Mouse (Mus musculus): ENCODE data around the gene Sema6c.

Gene Sema6c

DNA sequence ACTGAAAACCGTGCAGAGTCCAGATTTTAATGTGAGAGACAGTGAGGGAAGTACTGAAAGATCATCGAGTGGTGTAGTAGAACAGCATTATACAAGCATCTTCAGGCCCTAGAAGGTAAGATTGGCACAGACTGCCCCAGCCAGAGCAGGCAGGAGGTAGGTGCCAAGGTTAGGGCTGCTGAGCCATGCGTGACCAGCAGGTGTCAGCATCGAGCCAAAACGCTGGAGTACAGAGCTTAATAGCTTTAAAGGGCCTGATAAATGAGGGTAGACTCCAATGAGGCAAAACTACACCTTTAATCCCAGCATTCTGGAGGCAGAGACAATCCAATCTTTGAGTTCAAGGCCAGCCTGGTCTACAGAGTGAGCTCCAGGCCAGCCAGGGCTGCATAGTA is 17.6 kb upstream of the Sema6c start:
- peak; percentile 76 for DNase-seq

DNA sequence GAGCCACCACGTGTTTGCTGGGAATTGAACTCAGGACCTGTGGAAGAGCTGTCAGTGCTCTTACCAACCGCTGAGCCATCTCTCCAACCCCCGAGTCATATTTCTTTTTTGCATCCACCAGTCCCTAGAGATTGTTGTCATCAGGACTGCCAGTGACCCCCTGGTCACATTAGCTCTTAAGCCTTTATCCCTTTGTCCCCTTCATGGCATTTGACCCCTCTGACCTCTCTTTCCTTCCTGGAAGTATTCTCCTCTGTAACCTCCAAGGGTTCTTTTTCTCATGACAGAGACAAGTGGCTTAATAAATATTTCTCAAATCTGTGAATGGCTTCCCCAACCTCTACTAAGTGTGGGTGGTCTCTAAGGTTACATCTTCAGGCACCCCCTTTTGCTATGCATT is 12.3 kb upstream of the Sema6c start:
- DNase-seq, result no peak

DNA sequence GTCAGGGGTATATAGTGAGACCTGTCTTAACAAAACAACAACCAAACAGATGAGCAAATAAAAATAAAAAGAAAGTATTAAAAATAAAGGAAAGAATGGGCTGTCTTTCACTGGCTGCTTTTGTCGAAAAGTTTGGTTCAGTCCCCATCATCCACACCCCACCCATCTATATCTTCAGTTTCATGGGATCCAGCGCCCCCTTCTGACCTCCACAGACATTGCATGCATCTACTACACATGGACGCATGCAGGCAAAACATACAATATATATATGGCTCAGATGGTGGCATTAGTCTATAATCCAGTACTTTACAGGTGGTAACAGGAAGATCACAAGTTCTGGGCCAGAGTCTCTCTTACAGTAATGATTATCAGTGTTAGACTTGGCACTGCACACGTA is 6.4 kb upstream of the Sema6c start:
- no peak for DNase-seq

DNA sequence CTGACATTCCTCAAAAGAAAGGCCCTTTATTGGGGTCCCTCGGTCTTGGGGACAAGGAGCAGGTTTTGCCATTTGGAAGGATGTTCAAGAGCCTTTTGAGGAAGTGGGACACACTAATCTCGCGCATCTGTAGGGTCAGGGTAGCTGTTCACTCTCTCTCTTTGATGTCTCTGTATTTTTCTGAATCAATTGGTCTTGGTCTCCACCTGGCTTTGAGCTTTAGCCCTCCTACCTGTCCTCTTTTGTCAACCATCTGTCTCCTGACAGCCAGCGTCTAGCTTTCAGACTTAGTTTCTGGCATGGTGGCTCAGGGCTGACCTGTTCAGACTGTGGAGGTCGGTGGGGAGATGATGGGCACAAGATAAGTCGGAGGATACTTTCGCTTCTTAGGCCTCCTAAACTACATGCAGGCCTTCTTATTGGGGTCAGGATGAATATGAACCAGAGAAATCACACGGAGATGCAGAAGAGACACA is 708 bp upstream of the Sema6c start:
- no peak for DNase-seq

DNA sequence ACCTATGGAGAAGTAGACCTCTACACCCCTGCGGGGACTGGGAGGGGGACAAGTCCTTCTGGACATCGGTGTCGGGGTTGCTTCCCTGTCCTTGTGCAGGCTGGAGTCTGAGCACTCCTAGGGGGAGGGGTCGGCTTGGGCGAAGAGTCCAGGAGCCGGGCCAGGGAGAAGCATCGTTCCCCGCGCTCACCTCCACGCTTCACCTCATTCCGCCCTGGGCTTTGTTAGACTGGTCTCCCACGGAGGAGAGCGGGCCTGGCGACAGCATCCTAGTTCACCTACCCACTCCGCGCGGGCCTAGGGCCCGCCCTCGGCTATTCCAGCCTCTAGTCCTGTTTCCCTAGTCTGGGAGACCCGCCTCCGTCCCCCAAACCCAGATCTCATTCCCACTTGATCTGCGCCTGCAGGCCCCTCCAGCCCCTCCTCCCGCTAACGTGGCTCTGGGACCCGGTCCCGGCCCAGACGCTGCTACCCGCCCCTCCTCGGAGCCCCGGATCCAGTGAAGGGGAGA is 839 bp downstream of the Sema6c start:
- peak; percentile 38 for DNase-seq

DNA sequence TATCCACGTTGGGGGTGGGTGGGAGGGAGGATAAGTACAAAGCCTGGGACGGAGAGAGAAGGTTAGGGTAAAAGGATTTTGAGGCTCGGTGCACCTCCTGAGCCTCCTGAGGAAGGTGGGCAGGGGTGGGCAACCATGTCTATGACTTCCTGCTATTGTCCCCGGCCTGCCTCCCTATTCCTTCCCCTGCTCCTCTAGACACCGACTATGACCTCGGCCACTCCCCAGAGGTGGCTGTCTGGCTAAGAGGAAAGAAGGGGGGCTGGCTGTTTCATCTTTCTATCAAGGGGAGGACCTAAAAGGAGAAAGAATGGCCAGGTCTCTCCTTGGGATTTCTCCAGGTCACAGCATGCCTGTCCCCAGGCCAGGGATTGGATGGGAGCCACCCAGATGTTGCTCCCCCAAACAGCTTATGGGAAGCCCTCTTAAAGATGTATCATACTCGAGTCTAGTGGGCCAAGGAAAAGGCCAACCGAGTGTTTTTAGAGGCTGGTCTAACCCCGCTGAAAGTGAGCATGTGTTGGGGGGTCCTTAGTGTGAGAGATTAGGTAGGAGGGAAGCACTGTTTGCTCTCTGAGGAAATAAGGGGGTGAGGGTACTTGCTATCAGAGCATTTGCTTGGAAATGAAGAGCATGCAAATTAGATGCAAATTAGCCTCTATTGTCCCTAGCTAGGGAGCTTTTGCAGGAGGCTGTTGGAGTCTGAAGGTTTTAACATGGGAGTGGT is 1.5 kb downstream of the Sema6c start:
- no peak for DNase-seq

DNA sequence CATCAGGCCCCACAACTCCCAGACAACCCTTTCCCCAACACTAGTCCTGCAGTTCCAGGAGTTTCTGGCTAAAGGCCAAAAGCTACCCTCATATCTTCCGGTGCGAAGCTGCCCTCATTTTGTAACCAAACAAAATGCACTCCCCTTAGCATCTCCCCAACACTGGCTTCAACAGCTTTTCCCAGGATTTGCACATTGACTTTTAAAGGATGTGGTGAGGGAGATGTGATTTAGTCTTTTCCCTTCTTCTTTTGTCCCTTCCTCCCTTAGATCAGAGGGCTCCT is 2.0 kb downstream of the Sema6c start:
- DNase-seq, result no peak

DNA sequence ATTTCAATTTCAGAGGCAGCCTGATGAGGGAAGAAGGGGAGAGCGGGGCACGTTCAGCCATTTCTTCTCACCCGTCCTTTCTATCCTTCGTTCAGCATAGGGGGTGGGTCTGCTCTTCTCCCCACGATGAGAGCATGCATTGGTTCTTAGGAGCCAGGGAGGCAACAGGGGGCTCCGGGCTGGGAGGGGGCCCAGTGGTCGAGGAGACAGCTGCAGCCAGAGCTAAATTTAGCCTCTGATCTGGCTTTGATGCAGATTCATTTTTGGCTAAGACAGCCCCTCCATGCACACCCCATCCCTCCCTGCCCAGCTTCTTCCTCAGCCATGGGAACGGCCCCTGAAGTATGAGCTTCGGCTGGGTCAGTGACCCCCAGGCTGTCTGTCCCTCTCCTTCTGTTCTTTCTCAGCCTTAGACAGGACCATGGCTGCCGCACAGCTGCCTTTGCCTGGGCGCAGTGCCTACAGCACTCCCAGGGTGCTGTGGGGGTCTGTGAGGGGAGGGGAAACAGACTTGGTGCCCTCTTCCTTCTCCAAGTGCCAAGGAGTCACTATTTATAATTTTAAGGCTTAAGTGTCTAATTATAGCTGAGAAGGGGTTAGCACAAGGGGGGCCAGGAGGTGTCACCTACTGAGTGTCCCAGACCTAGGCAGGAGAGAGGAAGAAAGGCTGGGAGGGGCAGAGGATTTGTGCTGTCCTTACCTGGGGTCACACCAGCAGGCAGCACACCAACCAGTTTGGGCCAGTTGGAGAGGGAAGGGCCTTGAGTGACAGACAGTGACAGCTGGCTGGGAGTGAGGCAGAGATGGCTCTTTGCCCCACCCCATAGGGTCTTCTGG is 3.4 kb downstream of the Sema6c start:
- no peak for DNase-seq

DNA sequence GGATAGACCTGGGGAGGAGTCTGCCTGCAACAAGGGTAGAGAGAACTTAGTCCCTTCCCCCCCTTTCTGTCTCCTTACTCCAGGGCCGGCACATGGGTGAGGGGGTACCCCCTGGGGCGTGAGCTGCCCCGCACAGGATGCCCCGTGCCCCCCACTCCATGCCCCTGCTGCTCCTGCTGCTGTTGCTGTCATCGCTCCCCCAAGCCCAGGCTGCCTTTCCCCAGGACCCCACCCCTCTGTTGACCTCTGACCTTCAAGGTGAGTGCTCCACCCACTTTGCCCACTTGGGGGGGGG is 3.9 kb downstream of the Sema6c start:
- DNase-seq, result no peak

DNA sequence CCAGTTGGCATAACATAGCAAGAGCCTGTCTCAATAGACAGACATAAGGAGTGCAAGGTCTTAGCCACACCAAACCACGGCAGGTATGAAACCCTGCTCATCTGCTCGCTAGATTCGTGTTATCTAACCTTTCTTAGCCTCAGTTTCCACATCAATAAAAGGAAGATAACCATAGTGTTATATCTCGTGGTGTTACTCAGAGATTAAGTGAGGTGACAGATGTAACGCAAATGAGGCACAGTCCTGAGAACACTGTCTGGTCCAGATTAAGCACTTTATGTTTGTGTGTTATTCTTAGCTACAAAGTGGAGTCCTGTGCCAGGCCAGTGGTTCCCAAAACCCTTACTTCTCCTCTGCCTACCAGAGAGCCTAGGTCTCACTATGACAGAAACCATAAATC is 4.6 kb downstream of the Sema6c start:
- DNase-seq, result no peak

DNA sequence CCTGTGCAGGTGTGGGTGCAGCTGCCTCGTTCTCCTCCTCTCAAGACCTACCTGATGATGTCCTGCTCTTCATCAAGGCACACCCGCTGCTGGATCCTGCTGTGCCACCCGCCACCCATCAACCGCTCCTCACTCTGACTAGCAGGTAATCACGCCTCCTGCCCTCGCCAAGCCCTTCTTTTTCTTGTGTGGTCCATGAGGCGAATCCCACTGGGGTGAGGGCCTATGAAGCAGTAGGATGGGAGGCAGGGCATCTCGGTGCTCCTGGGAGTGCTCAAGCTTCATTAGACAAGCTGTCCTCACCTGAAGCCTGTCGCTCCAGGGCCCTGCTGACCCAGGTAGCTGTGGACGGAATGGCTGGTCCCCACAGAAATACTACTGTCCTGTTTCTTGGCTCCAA is 9.7 kb downstream of the Sema6c start:
- no peak for DNase-seq

DNA sequence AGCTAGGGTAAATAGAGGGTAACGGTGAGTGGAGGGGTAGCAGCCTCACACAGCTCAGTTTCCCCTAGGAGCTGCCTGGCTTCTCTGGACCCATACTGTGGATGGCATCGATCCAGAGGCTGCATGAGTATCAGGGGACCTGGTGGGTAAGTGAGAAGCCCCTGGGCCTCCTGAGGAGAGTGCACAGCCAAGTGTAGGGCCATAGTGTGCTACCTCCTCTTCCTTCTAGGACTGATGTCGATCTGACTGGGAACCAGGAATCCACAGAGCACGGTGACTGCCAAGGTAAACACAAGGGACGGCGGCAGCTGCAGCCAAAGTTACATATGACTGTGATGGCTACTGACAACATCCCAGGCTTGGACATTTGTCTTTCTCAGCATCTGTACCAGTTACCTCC is 10.8 kb downstream of the Sema6c start:
- DNase-seq, result no peak

DNA sequence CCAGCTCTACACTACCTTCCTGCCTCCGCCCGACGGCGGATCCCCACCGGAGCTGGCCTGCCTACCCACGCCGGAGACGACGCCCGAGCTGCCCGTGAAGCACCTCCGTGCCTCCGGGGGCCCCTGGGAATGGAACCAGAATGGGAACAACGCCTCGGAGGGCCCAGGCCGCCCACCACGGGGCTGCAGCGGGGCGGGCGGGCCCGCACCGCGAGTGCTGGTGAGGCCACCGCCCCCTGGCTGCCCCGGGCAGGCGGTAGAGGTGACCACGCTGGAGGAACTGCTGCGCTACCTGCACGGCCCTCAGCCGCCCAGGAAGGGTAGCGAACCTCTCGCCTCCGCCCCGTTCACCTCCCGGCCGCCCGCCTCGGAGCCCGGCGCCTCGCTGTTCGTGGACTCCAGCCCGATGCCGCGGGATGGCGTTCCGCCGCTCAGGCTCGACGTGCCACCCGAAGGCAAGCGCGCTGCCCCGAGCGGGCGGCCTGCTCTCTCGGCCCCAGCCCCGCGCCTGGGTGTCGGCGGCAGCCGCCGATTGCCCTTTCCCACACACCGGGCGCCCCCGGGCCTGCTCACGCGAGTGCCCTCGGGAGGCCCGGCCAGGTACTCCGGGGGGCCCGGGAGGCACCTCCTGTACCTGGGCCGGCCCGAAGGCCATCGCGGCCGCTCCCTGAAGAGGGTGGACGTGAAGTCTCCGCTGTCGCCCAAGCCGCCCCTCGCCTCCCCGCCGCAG is 12.4 kb downstream of the Sema6c start:
- DNase-seq, result no peak

DNA sequence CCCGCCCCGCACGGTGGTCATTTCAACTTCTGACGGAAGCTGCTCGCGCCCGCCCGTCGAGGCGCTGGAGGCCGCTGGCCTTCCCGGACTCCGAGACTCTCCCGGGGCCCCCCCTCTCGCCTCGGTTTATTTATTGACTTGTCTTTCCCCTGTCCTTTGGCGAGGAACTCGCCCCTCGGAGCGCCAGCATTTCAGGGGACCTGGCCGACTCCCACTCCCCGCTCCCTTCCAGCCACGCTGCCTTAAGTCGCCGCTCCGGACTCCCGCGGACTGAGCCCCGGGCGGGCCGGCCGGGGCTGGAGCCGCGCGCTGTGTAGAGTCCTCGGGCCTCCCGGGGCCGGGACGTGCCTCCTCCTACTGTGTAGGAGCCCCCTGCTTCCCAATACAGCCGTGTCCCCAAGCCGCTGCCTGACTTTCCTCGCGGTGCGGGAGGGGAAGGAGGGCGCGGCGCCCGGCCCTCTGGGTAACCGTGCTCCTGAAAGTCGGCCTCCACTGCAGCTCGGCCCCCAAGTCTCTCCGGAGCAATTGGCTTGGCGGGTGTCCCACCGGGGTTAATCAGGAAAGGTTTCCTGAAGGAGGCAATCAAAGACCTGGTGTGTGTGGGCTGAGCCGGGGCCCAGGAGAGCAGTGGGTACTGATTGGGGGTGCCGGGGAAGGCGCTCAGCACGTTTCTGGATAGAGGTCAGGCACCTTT is 13.1 kb downstream of the Sema6c start:
- peak; percentile 29 for DNase-seq

DNA sequence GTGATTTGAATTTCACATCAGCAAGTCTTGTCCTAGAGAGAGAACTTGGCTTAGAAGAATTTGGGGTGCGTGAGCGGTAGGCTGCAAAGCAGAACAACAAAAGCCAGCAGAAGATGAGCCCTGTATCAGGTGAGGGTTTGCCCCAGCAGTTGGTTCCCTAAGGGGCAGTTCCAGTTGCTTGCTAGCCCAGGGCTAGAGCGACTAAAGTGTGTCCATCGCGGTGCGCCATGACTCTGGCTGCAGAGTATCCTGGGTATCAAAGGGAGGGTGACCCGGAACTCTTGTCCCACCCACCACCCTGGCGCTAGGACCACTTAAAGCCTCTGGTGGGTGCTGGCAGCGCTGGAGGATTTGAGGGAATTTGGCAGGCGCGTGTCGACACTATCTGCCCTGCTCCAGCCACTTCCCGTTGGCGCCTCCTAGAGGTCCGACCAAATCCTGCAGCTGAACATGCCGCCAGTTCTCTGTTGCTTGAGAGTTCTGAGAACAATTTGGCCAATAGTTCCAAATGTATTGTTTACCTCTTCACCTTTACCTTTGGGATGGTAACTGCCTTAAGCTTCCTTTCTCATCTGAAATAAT is 13.8 kb downstream of the Sema6c start:
- peak; percentile 82 for DNase-seq

DNA sequence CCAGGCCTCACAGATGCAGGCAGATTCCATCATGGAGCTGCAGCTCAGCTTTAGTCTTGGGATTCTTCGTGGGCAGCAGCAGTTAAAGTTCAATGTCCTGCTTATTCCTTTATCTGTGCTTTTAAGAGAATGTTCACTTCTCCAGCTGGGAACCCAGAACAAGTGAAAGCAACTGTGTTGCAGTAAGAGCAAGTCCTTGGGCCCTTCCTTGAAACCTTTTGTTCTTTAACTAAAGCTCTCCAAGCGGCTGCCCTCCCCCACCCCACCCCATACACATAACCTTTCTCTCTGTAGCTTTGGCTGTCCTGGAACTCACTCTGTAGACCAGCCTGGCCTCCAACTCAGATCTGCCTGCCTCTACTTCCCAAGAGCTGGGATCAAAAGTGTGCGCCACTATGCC is 16.2 kb downstream of the Sema6c start:
- DNase-seq, result no peak

DNA sequence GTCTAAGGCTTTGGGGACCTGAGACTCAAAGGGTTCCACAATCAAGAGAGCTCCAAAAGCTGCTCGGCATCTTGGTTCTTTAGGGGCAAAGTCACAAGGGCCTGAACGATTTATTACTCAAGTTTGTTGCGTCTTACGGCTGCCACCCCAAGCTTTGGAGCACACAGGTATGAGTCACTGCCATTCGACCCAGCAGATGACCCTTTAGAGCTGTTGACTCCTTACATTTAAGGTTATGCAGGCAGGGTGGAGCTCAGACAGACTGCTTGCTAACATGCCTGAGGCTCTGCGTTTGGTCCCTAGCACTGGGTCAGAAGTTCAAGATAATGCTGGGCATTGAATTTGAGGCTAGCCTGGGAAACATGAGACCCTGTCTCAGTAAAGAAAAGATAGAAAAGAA is 17.3 kb downstream of the Sema6c start:
- DNase-seq, result no peak

DNA sequence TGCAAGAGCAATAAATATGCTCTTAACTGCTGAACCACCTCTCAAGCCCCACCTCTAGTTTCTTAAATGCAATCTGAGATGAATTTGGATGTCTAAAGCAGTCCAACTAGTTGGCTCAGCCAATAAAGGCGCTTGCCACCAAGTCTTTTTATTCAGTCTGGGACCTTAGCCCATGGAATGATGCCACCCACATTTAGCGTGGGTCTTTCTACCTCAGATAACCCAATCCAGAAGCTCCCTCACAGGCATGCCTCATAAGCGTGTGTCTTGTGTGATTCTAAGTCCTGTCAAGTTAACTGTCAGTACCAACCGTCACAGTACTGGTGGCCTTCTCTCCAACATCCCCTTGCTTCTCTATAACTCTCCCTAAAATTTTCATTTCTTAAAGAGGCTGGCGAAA is 18.7 kb downstream of the Sema6c start:
- no peak for DNase-seq

DNA sequence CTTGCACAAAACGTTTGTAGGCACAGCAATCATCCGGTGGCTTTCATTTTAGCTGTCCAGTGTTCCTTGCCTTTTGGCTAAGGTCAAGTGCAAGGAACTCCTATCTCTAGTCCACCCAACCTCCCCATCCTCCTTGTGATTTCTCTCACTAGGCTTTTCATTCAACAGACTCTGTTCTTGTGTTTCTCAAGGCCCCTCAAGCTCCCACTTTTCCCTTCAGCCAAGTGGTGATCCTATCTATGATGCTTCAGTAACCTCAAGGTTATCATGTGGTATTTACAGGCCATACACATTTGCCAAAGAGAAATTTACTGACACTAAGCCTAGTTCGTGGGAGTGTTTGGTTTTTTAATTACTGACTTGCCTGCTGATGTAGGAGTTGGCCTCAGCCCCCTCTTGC is 19.6 kb downstream of the Sema6c start:
- no peak for DNase-seq

DNA sequence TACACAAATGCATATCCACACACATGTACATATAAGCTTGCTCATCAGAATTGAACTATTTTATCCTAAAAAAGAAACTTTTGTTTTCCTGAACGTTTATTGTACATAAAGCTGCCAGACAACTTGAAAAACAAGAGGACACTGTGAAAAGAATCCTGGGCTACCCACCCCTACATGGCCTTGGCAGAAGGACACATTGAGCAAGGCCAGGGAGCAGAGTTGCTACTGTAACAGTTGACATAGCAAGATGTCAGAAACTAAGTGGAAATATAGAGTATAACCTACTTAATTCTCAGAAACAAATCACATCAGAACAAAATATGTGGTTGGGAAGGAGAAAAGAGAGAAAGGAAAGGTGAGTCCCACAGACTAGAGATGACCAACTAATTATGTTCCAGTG is 21.6 kb downstream of the Sema6c start:
- no peak for DNase-seq

DNA sequence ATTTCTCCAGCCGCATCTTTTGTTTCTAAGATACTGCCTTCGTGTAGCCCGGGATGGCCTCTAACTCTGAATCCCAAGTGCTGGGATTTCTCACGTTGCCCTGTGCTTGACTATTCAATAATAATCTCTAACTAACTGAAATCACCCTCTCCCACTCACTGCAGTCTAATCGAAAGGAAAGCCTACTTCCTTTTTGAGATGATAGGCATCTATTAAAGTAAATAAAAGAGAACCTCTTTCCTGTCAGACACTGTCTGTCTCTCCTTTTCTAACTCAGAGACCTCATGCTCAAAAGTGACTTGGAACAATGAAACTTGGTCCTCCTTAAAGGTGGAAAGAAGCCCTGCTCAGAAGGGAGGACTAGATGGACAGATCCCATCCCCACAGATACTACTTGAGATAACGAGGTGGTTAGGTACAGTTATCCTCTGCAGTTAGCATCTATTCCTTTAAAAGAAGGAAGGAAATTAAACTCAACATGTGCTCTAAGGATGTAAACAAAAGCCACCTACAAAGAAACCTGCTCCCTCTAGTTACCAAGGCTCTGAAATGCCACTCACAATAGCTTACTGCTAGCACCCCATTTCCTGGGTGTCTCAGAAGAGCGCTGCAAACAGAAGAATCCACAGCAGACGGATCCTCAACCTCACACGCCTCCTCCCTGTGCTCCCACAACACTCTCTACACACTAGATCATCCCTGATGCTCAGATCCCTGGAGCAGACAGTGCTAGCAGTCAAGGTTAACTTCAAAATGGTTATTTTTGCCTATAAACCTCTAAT is 24.7 kb downstream of the Sema6c start:
- no peak for DNase-seq

DNA sequence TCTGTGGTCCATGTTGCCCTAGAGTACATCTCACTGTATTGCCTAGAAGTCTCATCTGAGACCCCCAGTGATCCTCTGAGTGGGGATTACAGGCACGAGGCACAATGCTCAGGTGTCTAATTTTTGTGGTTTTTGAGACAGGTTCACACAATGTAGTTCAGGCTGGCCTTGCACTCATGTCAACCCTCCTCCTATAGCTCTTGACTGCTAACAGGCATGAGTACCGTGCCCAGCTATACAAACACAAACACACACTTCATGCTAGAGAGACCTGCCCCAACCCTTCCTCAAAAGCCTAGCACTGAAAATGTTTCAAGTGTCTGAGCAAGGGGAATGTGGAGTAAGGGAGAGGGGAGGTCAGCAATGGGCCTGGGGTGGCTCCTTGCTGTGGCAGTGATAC is 25.8 kb downstream of the Sema6c start:
- DNase-seq, result no peak

Data from right cerebral cortex, postnatal 14 days (tissue).